Mouse (Mus musculus) liver, embryonic 13.5 days (tissue): ENCODE measurements around the gene Ubxn1. TPM values are rescaled to one million over a fixed set of nuclear protein-coding genes. Genes with fewer than 3 reads are reported as not detected.

Experiments used
- ATAC-seq: fragments of 200-750 bp; cut with Nextera tagmentation; 2 replicates; pipeline ENCODE4 v1.8.0; 2017; ENCODE audit warnings: low read depth, mild to moderate bottlenecking, moderate number of reproducible peaks, moderate library complexity
- DNase-seq: peaks from one replicate; pipeline ENCODE4 v3.0.0; 2022
- H3K27ac ChIP-seq: fragments of 300-500 bp; sonication (generic); 2 replicates; pipeline ENCODE4 v1.5.1; 2015; ENCODE audit warnings: moderate library complexity, mild to moderate bottlenecking, inconsistent platforms
- H3K27me3 ChIP-seq: fragments of 300-500 bp; sonication (generic); 2 replicates; pipeline ENCODE4 v1.6.1; 2015; ENCODE audit warnings: mild to moderate bottlenecking, inconsistent platforms
- H3K36me3 ChIP-seq: fragments of 300-500 bp; sonication (generic); 2 replicates; pipeline ENCODE4 v1.6.1; 2015; ENCODE audit warnings: mild to moderate bottlenecking, inconsistent platforms
- H3K4me1 ChIP-seq: fragments of 300-500 bp; sonication (generic); replicated peaks from 2 replicates; pipeline ENCODE4 v1.6.1; 2015; ENCODE audit warnings: inconsistent platforms
- H3K4me2 ChIP-seq: fragments of 300-500 bp; sonication (generic); 2 replicates; pipeline ENCODE4 v1.6.1; 2015; ENCODE audit warnings: inconsistent platforms, mild to moderate bottlenecking, moderate library complexity
- H3K4me3 ChIP-seq: fragments of 300-500 bp; sonication (generic); replicated peaks from 2 replicates; pipeline ENCODE4 v1.5.1; 2015; ENCODE audit warnings: mild to moderate bottlenecking, inconsistent platforms
- H3K9ac ChIP-seq: fragments of 300-500 bp; sonication (generic); 2 replicates; pipeline ENCODE4 v1.6.1; 2015; ENCODE audit warnings: mild to moderate bottlenecking, inconsistent platforms
- H3K9me3 ChIP-seq: fragments of 300-500 bp; sonication (generic); replicated peaks from 2 replicates; pipeline ENCODE4 v1.6.1; 2016; ENCODE audit warnings: inconsistent platforms
- WGBS: fragments of 180-500 bp; shearing (Covaris S2); methylation state at CpG from one replicate; pipeline ENCODE4 v1.1.7; 2015; ENCODE audit not compliant: insufficient replicate concordance; 5-methylcytosine and 5-hydroxymethylcytosine counted together
- polyA plus RNA-seq: library from polyadenylated mRNA; unstranded; fragments of >200 nt; fragmentation: Nextera tagmentation; extraction: Ambion mirVana; gene quantifications from 2 replicates; pipeline ENCODE4 v1.2.1, GENCODE M21; 2015

Ubxn1 gene
- polyA plus RNA-seq, 1 experiment from 2014 or later = 112 TPM

DNA sequence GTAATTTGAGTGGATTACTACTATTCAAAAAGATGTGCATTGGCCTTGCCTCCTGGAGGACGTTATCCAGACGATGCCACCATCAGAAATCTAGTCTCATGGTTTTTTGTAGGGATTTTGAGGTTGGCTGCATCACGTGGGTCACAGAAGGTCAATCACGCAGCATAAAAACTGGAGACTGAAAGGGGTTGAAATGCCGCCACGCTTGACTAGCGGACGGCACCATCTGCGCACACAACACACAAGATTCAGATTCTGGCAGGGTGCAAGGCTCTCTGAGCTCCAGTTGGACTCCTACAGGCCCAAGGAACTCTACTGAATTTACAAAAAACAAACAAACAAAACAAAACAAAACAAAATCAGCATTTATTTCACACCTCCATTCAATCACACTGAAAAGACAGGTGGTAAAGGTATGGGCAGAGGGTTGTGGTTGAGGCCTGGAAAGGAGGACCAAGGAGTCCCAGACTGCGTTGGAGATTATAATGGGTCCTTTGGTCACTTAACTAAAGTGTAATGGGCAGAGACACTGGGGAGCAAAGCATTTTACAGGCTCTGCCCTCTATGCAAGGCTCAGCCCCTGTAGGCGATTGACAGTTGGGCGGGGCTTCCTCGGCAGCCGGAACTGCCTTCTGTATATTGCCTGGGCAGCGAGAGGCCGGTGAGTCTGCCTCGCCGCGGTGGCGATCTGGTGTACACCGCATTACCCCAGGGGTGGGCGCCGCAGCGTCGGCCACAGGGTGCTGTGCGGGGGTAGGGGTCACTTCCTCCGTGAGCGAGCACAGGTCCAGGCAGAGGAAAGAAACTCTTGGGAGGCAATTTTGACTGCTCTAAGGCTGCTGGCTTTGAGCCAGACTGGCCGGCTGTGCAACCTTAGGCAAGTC lies 31.1 kb upstream of the Ubxn1 start:
- Histone ChIP-seq H3K4me3 (peak overlapping the region; percentile 69), H3K4me1 (peaks cover 49% of the 10 kb centered on the region), H3K27me3 (no peaks in the 10 kb centered on the region), H3K4me2 (peak overlapping the region; percentile 85), H3K36me3 (peaks cover 17% of the 10 kb centered on the region), H3K9me3 (no peaks in the 10 kb centered on the region), H3K27ac (peak overlapping the region; percentile 67), H3K9ac (peak overlapping the region; percentile 84)
- 25% methylated on average over 29 of the region's 29 CpGs for WGBS
- ATAC-seq (peak; percentile 78), DNase-seq (peak; percentile 72)

DNA sequence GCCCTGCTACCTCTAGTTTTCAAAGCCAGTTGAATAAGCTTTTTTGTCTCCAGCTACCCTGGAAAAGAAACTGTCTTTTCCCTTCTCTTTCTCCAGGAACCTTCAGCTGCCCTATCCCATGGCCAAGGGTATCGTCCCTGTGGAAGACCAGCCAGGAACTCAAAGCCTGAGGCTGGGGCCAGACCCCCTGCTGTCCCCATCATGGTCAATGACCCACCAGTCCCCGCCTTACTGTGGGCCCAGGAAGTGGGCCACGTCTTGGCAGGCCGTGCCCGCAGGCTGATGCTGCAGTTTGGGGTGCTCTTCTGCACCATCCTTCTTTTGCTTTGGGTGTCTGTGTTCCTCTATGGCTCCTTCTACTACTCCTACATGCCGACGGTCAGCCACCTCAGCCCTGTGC lies 30.3 kb upstream of the Ubxn1 start:
- peak overlapping the region; percentile 69 for H3K4me3 ChIP-seq
- peak overlapping the region; percentile 85 for H3K4me2 ChIP-seq
- H3K27ac ChIP-seq = peak overlapping the region; percentile 67
- ATAC-seq (no peak), DNase-seq (no peak)
- H3K9me3 ChIP-seq = no peaks in the 10 kb centered on the region
- 77% methylated on average over 7 of the region's 7 CpGs for WGBS
- no peaks in the 10 kb centered on the region for H3K27me3 ChIP-seq
- H3K4me1 ChIP-seq = peaks cover 49% of the 10 kb centered on the region
- peaks cover 19% of the 10 kb centered on the region for H3K36me3 ChIP-seq
- H3K9ac ChIP-seq = peak overlapping the region; percentile 84

DNA sequence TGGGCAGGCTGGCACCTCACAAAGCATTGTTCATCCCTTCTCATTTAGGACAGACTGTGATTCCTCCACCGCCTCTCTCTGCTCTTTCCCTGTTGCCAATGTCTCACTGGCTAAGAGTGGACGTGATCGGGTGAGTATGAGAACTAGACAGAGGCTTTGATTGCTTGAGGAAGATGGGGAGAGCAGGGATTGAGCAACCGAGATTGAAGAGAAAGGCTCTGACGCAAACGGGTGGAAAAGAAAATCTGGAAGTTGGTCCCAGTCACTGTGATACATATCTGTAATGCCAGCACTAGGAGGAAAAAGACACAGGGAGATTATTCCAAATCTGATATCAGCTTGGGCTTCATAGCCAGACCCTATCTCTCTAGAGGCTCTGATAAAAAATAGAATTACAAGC lies 28.3 kb upstream of the Ubxn1 start:
- no peaks in the 10 kb centered on the region for H3K27me3 ChIP-seq
- peaks cover 34% of the 10 kb centered on the region for H3K36me3 ChIP-seq
- ATAC-seq (no peak), DNase-seq (no peak)
- no peak overlapping the region for H3K27ac ChIP-seq
- 70% methylated on average over 6 of the region's 6 CpGs for WGBS
- no peaks in the 10 kb centered on the region for H3K9me3 ChIP-seq
- H3K4me3 ChIP-seq = no peak overlapping the region
- peaks cover 38% of the 10 kb centered on the region for H3K4me1 ChIP-seq
- H3K9ac ChIP-seq = no peak overlapping the region
- no peak overlapping the region for H3K4me2 ChIP-seq

DNA sequence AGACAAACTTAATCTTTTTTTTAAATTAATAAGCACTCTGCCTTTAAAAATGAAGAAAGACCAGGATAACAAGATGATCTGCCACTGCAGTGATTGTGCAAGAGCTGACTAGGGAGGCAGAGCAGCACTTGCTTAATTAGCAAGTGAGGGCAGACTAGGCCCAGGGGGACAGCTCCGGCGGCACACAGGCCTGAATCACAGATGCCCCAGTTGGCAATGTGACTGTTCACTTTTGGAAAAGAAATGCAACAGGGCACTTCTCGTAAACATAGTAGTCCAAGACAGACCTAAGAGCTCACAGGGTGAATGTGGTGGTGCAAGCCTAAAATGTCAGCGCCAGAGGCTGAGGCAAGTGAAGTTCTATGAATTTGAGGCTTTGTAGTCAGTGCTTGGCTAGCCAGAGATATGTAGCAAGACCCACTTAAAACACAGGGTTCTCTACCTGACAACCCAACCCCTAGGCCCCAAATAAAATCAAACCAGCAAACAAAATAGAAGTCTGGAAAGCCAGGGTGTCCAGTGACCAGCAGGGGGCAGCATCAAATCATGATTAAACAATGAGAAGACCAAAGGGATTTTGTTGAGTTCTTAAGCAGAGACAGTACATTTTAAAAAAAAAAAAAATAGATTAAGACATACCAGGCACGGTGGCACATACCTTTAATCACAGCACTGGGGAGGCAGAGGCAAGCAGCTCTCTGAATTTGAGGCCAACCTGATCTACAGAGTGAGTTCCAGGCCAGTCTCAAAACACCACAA lies 26.7 kb upstream of the Ubxn1 start:
- peaks cover 41% of the 10 kb centered on the region for H3K36me3 ChIP-seq
- no peak for ATAC-seq

DNA sequence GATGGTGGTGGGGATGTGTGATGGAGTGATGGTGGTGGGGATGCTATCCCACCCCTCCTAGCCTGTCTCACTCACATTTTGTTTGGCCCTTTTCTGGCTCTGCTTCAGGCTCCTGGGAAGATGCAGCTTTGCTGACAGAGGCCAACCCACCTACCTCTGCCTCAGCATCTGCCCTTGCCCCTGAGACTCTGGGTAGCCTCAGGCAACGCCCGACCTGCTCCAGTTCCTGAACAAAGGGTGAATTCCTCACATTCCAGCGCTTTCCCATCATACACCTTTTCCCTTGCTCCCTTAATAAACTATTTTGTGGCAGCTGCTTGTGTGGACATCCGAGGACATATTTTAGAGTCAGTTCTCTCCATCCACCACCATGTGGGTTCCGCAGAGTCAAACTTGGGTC lies 22.9 kb upstream of the Ubxn1 start:
- peaks cover 10% of the 10 kb centered on the region for H3K4me1 ChIP-seq
- H3K4me2 ChIP-seq = no peak overlapping the region
- ATAC-seq = no peak
- H3K36me3 ChIP-seq = peaks cover 38% of the 10 kb centered on the region
- WGBS = 75% methylated on average over 5 of the region's 5 CpGs
- no peak for DNase-seq
- H3K9ac ChIP-seq = no peak overlapping the region
- no peak overlapping the region for H3K4me3 ChIP-seq
- H3K9me3 ChIP-seq = no peaks in the 10 kb centered on the region
- H3K27me3 ChIP-seq = no peaks in the 10 kb centered on the region
- no peak overlapping the region for H3K27ac ChIP-seq

More for the DNA sequence above, 26.7 kb upstream of the Ubxn1 start:
- Histone ChIP-seq H3K27me3 (no peaks in the 10 kb centered on the region), H3K4me1 (peaks cover 22% of the 10 kb centered on the region), H3K27ac (no peak overlapping the region), H3K9ac (no peak overlapping the region), H3K4me3 (no peak overlapping the region), H3K4me2 (no peak overlapping the region), H3K9me3 (no peaks in the 10 kb centered on the region)
- 57% methylated on average over 5 of the region's 5 CpGs for WGBS
- peak; percentile 48 for DNase-seq

DNA sequence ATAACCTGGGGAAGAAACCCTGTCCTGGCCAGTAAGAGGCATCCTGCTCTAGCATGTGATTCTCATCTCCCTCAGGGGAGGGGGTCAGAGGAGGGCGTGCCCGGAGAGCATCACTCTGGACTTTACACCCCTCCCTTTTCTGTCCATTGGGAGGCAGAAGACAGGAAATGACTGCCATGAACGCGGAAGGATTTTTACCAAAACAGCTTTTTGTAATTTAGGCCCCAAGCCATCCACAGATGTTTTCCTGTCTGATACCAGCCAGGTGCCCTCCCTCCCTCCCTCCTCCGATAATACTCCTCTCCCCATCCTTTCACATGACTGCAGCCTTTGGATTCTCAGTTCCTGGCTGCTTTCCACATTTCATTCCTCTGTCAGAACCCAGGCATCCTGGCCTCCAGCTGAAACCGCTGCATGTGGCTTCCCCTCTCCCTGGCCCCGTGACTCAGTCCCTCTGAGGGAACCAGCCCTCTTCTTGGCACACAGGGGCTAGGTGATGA lies 20.8 kb upstream of the Ubxn1 start, which contains the start of gene Lrrn4cl:
Gene Lrrn4cl, plus strand, starts transcription at position 367 of the 500 bp plus-strand sequence.
- Histone ChIP-seq H3K4me3 (no peak within 1 kb of the TSS), H3K4me2 (no peak within 1 kb of the TSS), H3K27ac (no peak within 1 kb of the TSS), H3K9me3 (no peaks in the 10 kb centered on the region), H3K9ac (no peak within 1 kb of the TSS), H3K36me3 (peaks cover 32% of the 10 kb centered on the region), H3K27me3 (no peaks in the 10 kb centered on the region), H3K4me1 (peaks cover 7% of the 10 kb centered on the region)
- WGBS = 46% methylated on average over 7 of the region's 7 CpGs
- DNase-seq (no peak), ATAC-seq (peak; percentile 65; the same call in 1 of the 2 replicates)

DNA sequence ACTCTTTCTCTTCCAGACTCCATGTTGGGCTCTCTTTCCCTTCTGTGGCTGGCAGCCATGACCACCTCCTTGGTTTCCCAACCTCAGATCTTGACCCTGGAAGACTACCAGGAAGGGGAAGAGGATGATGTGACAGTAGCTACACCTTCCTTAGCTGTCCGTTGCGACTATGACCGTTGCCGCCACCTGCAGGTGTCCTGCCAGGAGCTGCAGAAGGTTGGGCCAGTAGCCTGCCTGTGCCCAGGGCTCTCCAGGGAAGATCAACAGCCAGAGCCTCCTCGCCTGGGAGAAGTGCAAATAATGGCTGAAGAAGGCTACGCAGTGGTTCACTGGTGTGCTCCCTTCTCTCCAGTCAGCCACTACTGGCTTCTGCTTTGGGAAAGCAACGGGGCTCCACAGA lies 19.7 kb upstream of the Ubxn1 start:
- no peak overlapping the region for H3K27ac ChIP-seq
- H3K4me2 ChIP-seq = no peak overlapping the region
- DNase-seq (no peak), ATAC-seq (no peak)
- H3K9me3 ChIP-seq = no peaks in the 10 kb centered on the region
- no peak overlapping the region for H3K9ac ChIP-seq
- H3K27me3 ChIP-seq = no peaks in the 10 kb centered on the region
- H3K4me1 ChIP-seq = peaks cover 7% of the 10 kb centered on the region
- no peak overlapping the region for H3K4me3 ChIP-seq
- H3K36me3 ChIP-seq = peaks cover 20% of the 10 kb centered on the region
- WGBS = 44% methylated on average over 7 of the region's 7 CpGs

DNA sequence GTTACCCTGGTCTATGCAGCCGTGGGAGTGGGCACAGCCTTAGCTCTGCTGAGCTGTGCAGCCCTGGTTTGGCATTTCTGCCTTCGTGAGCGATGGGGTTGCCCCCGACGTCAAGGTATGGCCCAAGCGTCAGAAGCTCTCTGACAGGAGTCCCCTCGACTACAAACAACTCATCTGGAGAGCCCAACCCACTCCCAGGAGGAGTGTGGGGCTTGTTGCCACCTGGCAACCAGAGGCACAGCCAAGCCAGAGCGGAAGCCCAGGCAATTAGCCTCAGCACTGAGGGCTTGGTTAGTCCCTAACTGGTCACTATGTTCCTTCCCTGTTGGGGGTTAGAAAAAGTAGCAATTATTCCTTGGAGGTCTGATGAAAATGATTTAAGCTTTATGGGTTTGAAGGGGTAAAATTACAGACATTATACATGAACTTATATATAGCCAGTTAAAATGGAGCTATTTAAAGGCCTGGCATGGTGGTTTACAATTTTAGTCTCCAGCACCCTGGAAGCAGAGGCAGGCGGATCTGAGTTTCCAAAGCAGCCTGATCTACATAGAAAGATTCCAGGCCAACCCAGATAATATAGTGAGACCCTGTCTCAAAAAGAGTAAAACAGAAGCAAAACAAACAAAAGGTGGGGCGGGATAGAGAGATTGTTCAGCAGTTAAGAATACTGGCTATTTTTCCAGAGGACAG lies 18.9 kb upstream of the Ubxn1 start:
- Histone ChIP-seq H3K9me3 (no peaks in the 10 kb centered on the region), H3K9ac (no peak overlapping the region), H3K4me1 (peaks cover 7% of the 10 kb centered on the region), H3K36me3 (peaks cover 13% of the 10 kb centered on the region), H3K4me3 (no peak overlapping the region), H3K27me3 (no peaks in the 10 kb centered on the region), H3K4me2 (no peak overlapping the region), H3K27ac (no peak overlapping the region)
- ATAC-seq (no peak), DNase-seq (no peak)
- 60% methylated on average over 10 of the region's 10 CpGs for WGBS

DNA sequence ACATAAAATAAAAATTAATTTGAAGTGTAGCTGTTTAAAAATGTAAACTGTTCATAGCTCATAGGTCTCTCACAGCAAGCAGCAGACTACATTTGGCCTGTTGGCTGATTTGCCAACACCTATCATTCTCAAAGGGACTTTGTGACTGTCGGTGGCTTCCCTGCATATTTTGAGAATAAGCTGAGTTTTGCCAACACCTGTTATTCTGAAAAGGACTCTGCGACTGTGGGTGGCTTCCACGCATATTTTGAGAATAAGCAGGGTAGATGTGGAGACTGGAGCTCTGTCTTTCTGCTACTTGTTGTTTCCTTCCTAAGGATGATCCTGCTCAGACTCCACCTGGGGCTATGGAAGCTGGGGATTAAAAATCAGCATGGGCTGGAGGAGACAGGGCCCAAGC lies 18.2 kb upstream of the Ubxn1 start:
- peaks cover 6% of the 10 kb centered on the region; the same call in 1 of the 2 replicates for H3K36me3 ChIP-seq
- H3K4me2 ChIP-seq = no peak overlapping the region
- DNase-seq (no peak), ATAC-seq (no peak)
- H3K4me1 ChIP-seq = peaks cover 7% of the 10 kb centered on the region
- no peaks in the 10 kb centered on the region for H3K9me3 ChIP-seq
- H3K4me3 ChIP-seq = no peak overlapping the region
- WGBS = 68% methylated on average over 3 of the region's 3 CpGs
- no peak overlapping the region for H3K9ac ChIP-seq
- H3K27me3 ChIP-seq = no peaks in the 10 kb centered on the region
- no peak overlapping the region for H3K27ac ChIP-seq

DNA sequence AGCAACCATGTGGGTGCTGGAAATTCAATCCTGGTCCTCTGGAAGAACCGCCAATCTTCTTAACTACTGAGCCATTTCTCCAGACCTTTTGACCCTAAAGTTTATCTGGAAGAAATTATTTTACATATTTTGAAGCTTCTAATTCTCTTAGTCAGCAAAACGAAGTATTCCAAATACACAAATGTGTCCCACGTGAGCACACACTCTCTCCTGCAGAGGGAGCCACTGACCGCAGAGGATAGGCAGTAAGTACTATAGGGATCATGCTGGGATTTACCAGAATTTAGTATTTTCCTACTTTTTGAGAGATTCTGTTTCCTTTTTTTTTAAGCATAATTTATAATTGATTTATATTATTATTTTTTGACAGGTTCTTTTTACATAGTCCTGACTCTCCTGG lies 13.6 kb upstream of the Ubxn1 start:
- ATAC-seq = 0 out of 2 replicates have a peak, but pooled peaks have one; percentile 50
- peak; percentile 35 for DNase-seq
- no peaks in the 10 kb centered on the region for H3K4me1 ChIP-seq
- H3K9me3 ChIP-seq = no peaks in the 10 kb centered on the region
- H3K4me3 ChIP-seq = no peak overlapping the region
- no peak overlapping the region for H3K27ac ChIP-seq
- WGBS = 31% methylated on average over 4 of the region's 4 CpGs
- H3K27me3 ChIP-seq = no peaks in the 10 kb centered on the region
- H3K4me2 ChIP-seq = no peak overlapping the region
- H3K9ac ChIP-seq = no peak overlapping the region
- no peaks in the 10 kb centered on the region for H3K36me3 ChIP-seq

DNA sequence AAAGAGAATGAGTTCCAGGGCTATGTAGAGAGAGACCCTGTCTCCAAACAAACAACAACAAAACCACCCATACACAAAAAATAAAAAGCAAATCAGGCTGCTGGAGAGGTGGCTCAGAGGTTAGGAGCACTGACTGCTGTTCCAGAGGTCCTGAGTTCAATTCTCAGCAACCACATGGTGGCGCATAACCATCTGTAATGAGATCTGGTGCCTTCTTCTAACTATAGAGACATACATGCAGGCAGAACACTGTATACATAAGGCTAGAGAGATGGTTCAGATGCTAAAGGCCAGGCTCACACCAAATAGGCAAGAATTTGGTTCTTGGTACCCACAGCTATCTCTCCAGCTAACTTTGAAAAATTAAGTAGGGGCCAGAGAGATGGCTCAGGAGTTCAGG lies 12.3 kb upstream of the Ubxn1 start:
- ATAC-seq = peak; percentile 45; the same call in 1 of the 2 replicates
- H3K36me3 ChIP-seq = no peaks in the 10 kb centered on the region
- peak; percentile 28 for DNase-seq
- H3K9ac ChIP-seq = no peak overlapping the region
- no peaks in the 10 kb centered on the region for H3K4me1 ChIP-seq
- WGBS = 18% methylated on average over 1 of the region's 1 CpGs
- no peak overlapping the region for H3K27ac ChIP-seq
- no peaks in the 10 kb centered on the region for H3K9me3 ChIP-seq
- no peak overlapping the region for H3K4me2 ChIP-seq
- H3K4me3 ChIP-seq = no peak overlapping the region
- H3K27me3 ChIP-seq = no peaks in the 10 kb centered on the region
